Mouse (Mus musculus) brain, embryonic 14.5 days (tissue): ENCODE measurements around the gene Ppp1r1a.

Experiments
- CTCF ChIP-seq: fragments of 200-500 bp; IDR thresholded peaks from 2 replicates; pipeline ENCODE4 v1.5.1; 2012; ENCODE audit warnings: inconsistent platforms, mild to moderate bottlenecking, moderate library complexity, borderline replicate concordance; ENCODE audit not compliant: insufficient read depth, insufficient read length; ENCODE audit errors: extremely low read depth
- POLR2A ChIP-seq: fragments of 200-500 bp; IDR thresholded peaks from 2 replicates; pipeline ENCODE4 v1.6.1; 2012; ENCODE audit warnings: mild to moderate bottlenecking, inconsistent platforms, borderline replicate concordance; ENCODE audit not compliant: poor library complexity, insufficient read depth, insufficient read length, severe bottlenecking; ENCODE audit errors: extremely low read depth

GRCm38 (mm10) chr15:103530372-103530771 lies 7.4 kb downstream of the Ppp1r1a start:
- TF ChIP-seq POLR2A, result no peak
- TF ChIP-seq CTCF, result peak; percentile 97
